Comparison of ENCODE assay signal across 8 mouse cellular contexts in the genomic region with DNA sequence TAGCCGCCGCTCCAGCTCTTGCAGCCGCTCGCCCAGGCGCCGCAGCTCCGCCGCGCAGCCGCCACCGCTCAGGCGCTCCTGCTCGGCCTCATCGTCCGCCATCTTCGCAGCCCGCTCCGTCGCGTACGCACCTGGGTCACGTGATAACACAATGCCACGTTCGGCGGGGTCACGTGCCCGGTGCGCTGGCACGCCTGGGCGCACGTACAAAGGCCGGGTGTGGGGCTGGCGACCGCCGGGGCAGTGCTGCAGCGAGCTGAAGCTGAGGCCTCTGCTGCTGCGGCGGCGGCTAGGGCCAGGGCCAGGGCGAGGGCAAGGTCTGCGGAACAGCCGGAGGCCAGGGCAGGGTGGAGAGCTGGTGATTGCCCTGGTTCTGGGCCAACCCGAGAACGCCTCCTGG. TPM values are rescaled to one million over a fixed set of nuclear protein-coding genes. Genes with fewer than 3 reads are reported as not detected.
A peak's percentile ranks its signal among the peaks of the same experiment; 100 is the strongest.
DNase-seq lines count a peak whose midpoint lies in the region; ATAC-seq and TF ChIP-seq lines count a peak whose summit lies in the region.

A gene (minus strand): TSS at position 143 of the 400 bp plus-strand sequence.

- TF ChIP-seq CTCF in thymus, adult 2 months (IDR thresholded peaks at IDR 0.05; ENCODE audit: borderline replicate concordance, control insufficient read depth, extremely low read depth, insufficient read depth, low read length, poor library complexity) = peak; percentile 52; the same call in 1 of the 2 replicates

- peaks cover 24% of the 10 kb centered on the region for H3K4me1 ChIP-seq in lung, embryonic 16.5 days (replicated peaks; ENCODE audit: control insufficient read depth, insufficient read depth, low read length)
- H3K4me1 ChIP-seq in thymus, adult 2 months (replicated peaks; ENCODE audit: control insufficient read depth, insufficient read depth, low read length) = peaks cover 8% of the 10 kb centered on the region

- DNase-seq in Muller cell, postnatal 12 days (ENCODE audit: inconsistent ontology term) = peak; percentile 93
- peak; percentile 96 for DNase-seq in cerebellum, adult 9-10 months
- peak; percentile 94 for DNase-seq in forelimb bud, embryonic 11.5 days (ENCODE audit: low read depth, low spot score)
- peak; percentile 96 for DNase-seq in layer of hippocampus, adult 9-11 months
- DNase-seq in ovary, adult 18-20 months (ENCODE audit: low spot score) = peak; percentile 92
- DNase-seq in thymus, adult 2 months = peak; percentile 92

- H3K27ac ChIP-seq in lung, embryonic 16.5 days (ENCODE audit: low read length) = peak within 1 kb of the TSS; percentile 98
- peak within 1 kb of the TSS; percentile 76 for H3K27ac ChIP-seq in thymus, adult 2 months (ENCODE audit: control insufficient read depth, insufficient read depth, low read length)

- H3K4me3 ChIP-seq in lung, embryonic 16.5 days (ENCODE audit: low read length) = peak within 1 kb of the TSS; percentile 91
- H3K4me3 ChIP-seq in thymus, adult 2 months (ENCODE audit: control insufficient read depth, insufficient read depth, low read length) = peak within 1 kb of the TSS; percentile 94

- WGBS in lung, embryonic 16.5 days = under 1% methylated on average over 39 of the region's 44 CpGs
- under 1% methylated on average over 44 of the region's 44 CpGs for WGBS in thymus, adult 2 months

- TF ChIP-seq POLR2A in thymus, adult 2 months (IDR thresholded peaks at IDR 0.05; ENCODE audit: control insufficient read depth, extremely low read depth, insufficient read depth, low read length, poor library complexity) = peak; percentile 88

- no peaks in the 10 kb centered on the region for H3K36me3 ChIP-seq in lung, embryonic 16.5 days (ENCODE audit: control insufficient read depth, insufficient read depth, low read length)
- no peaks in the 10 kb centered on the region for H3K36me3 ChIP-seq in thymus, adult 2 months (ENCODE audit: control insufficient read depth, insufficient read depth, low read length)

- no peaks in the 10 kb centered on the region for H3K9me3 ChIP-seq in lung, embryonic 16.5 days (ENCODE audit: control insufficient read depth, low read length)

- peak within 1 kb of the TSS; percentile 98 for H3K9ac ChIP-seq in lung, embryonic 16.5 days (ENCODE audit: low read length)

- peak within 1 kb of the TSS; percentile 90 for H3K4me2 ChIP-seq in lung, embryonic 16.5 days (ENCODE audit: low read depth, low read length)

- no peaks in the 10 kb centered on the region for H3K27me3 ChIP-seq in lung, embryonic 16.5 days (ENCODE audit: control insufficient read depth, insufficient read depth, low read depth, low read length)
- H3K27me3 ChIP-seq in thymus, adult 2 months (ENCODE audit: control insufficient read depth, insufficient read depth, low read length) = no peaks in the 10 kb centered on the region

- peak; percentile 74 to 85 for ATAC-seq in hematopoietic stem cell, adult 5-6 weeks (replicated peaks in 1 of 2; ENCODE audit: insufficient read depth in 1 of 2, low FRiP score in 2 of 2, low TSS enrichment in 1 of 2, low read depth in 1 of 2, poor library complexity in 2 of 2, severe bottlenecking in 2 of 2)
- peak; percentile 91 for ATAC-seq in lung, embryonic 16.5 days (ENCODE audit: low read depth)

RNA-seq across cellular contexts. Expression of the gene that starts here (rescaled TPM):
- total RNA-seq in hematopoietic stem cell, adult 5-6 weeks (2017) = 65.7 and 68.7 TPM in 2 replicates
- polyA plus RNA-seq in lung, embryonic 16.5 days (2015; fragmentation: Nextera tagmentation; extraction: Ambion mirVana) = 16.2 and 16.5 TPM in 2 replicates
- 6.8 and 7.1 TPM in 2 replicates for polyA plus RNA-seq in thymus, adult 2 months (2012; rRNA removed)

Comparison
In these comparisons a context has a peak if more than half of its experiments do, and no peak if none do; other contexts are left out.
1. Peak in every context shown above with its lines: DNase-seq, ATAC-seq, H3K4me3 ChIP-seq and H3K27ac ChIP-seq.